Mouse (Mus musculus) cerebellum, adult 2 months (tissue): ENCODE data around the gene Ranbp1.

Experiments
- CTCF ChIP-seq: fragments of 200-500 bp; IDR thresholded peaks from 2 replicates; pipeline ENCODE4 v1.5.1; 2011; ENCODE audit warnings: low read depth, mild to moderate bottlenecking, control low read depth, low read length, moderate library complexity, borderline replicate concordance; ENCODE audit not compliant: insufficient read depth
- POLR2A ChIP-seq: fragments of 200-500 bp; IDR thresholded peaks from 2 replicates; pipeline ENCODE4 v1.6.1; 2011; ENCODE audit warnings: low read length, control low read depth, borderline replicate concordance; ENCODE audit not compliant: insufficient read depth

- TF ChIP-seq POLR2A (no peak), CTCF (no peak)
These were observed 772 bp downstream of the Ranbp1 start for GRCm38 (mm10) chr16:18247521-18248399.
